Mouse (Mus musculus): ENCODE measurements around the gene C87436. TPM values are rescaled to one million over a fixed set of nuclear protein-coding genes. Genes with fewer than 3 reads are reported as not detected.
"Not testable (repeated sequence)": the region's sequence is repeated elsewhere in the genome, so short reads cannot be mapped to it uniquely, and the experiment has no call there.

Gene C87436
- total RNA-seq, 4 experiments from 2014 or later = 18.4 to 24.0 (median 19.7) TPM

- DNase-seq (ENCODE audit: low spot score in 2 of 2) = no peak
Measured at GRCm38 (mm10) chr6:86480189-86480831, 42.1 kb downstream of the C87436 start.

- DNase-seq (ENCODE audit: low spot score in 2 of 2) = no peak
Measured at GRCm38 (mm10) chr6:86481871-86482270, 43.7 kb downstream of the C87436 start.

- DNase-seq (ENCODE audit: low spot score in 2 of 2) = no peak
Measured at GRCm38 (mm10) chr6:86485943-86486640, 47.9 kb downstream of the C87436 start.

- DNase-seq (ENCODE audit: low spot score in 2 of 2) = peak; percentile 54 to 73
Measured at GRCm38 (mm10) chr6:86487358-86488148, 49.4 kb downstream of the C87436 start.

- DNase-seq (ENCODE audit: low spot score in 2 of 2) = no peak
Measured at GRCm38 (mm10) chr6:86488149-86488485, 49.9 kb downstream of the C87436 start.

- DNase-seq (ENCODE audit: low spot score in 2 of 2) = no peak
Measured at GRCm38 (mm10) chr6:86489945-86490344, 51.8 kb downstream of the C87436 start.

- DNase-seq (ENCODE audit: low spot score in 2 of 2) = not testable (repeated sequence)
Measured at GRCm38 (mm10) chr6:86490413-86490812, 52.2 kb downstream of the C87436 start.

- DNase-seq (ENCODE audit: low spot score in 2 of 2) = no peak
Measured at GRCm38 (mm10) chr6:86493469-86494263, 55.5 kb downstream of the C87436 start.

- no peak for DNase-seq (ENCODE audit: low spot score in 2 of 2)
Measured at GRCm38 (mm10) chr6:86494767-86495166, 56.6 kb downstream of the C87436 start.

GRCm38 (mm10) chr6:86495661-86496060 is 57.5 kb downstream of the C87436 start:
- no peak for DNase-seq (ENCODE audit: low spot score in 2 of 2)

- DNase-seq (ENCODE audit: low spot score in 2 of 2) = no peak
Measured at GRCm38 (mm10) chr6:86496127-86496526, 58.0 kb downstream of the C87436 start.

GRCm38 (mm10) chr6:86496585-86496984 is 58.4 kb downstream of the C87436 start:
- no peak for DNase-seq (ENCODE audit: low spot score in 2 of 2)

- DNase-seq (ENCODE audit: low spot score in 2 of 2) = no peak
Measured at GRCm38 (mm10) chr6:86497071-86497815, 59.1 kb downstream of the C87436 start.

- DNase-seq (ENCODE audit: low spot score in 2 of 2) = no peak
Measured at GRCm38 (mm10) chr6:86497942-86498732, 60.0 kb downstream of the C87436 start.

- DNase-seq (ENCODE audit: low spot score in 2 of 2) = no peak
Measured at GRCm38 (mm10) chr6:86499571-86500109, 61.5 kb downstream of the C87436 start.

GRCm38 (mm10) chr6:86503513-86503912 is 65.3 kb downstream of the C87436 start:
- no peak for DNase-seq (ENCODE audit: low spot score in 2 of 2)

- no peak for DNase-seq (ENCODE audit: low spot score in 2 of 2)
Measured at GRCm38 (mm10) chr6:86505671-86506070, 67.5 kb downstream of the C87436 start.

- DNase-seq (ENCODE audit: low spot score in 2 of 2) = no peak
Measured at GRCm38 (mm10) chr6:86506309-86506708, 68.1 kb downstream of the C87436 start.

- no peak for DNase-seq (ENCODE audit: low spot score in 2 of 2)
Measured at GRCm38 (mm10) chr6:86507116-86507515, 68.9 kb downstream of the C87436 start.

- DNase-seq (ENCODE audit: low spot score in 2 of 2) = no peak
Measured at GRCm38 (mm10) chr6:86508736-86509135, 70.6 kb downstream of the C87436 start.

Measured in layer of hippocampus, adult 8-10 months (tissue).